ENCODE assay signal across 31 mouse cellular contexts in genomic region chr7:135614892-135615291, GRCm38 (mm10).
DNase-seq lines count a peak whose midpoint lies in the region; ATAC-seq and TF ChIP-seq lines count a peak whose summit lies in the region.
"Had no signal": no experiment of that assay in that cellular context is flagged by ENCODE, and none has a peak within 500 bp of the region (broad histone marks: within the 10 kb centered on the region; RNA-seq: fewer than 3 reads in every experiment).

No protein-coding gene starts in this region.

- no peak overlapping the region for H3K27ac ChIP-seq in forebrain, postnatal 0 days (ENCODE audit: low read depth, low read length)
- no peak overlapping the region for H3K27ac ChIP-seq in forebrain, embryonic 11.5 days (ENCODE audit: low read depth, low read length)
- H3K27ac ChIP-seq in layer of hippocampus, adult 2 months: peak overlapping the region; percentile 43; the same call in 1 of the 2 replicates
- H3K27ac ChIP-seq in hindbrain, embryonic 15.5 days (replicated peaks): peak overlapping the region; percentile 23
- H3K27ac ChIP-seq in midbrain, embryonic 16.5 days (ENCODE audit: low read length): peak overlapping the region; percentile 38
- H3K27ac ChIP-seq: forebrain, embryonic 15.5 days; kidney, postnatal 0 days; limb, embryonic 10.5 days; limb, embryonic 15.5 days; liver, embryonic 13.5 days had no signal

- H3K4me1 ChIP-seq in forebrain, postnatal 0 days (ENCODE audit: insufficient read depth): peaks cover 6% of the 10 kb centered on the region; the same call in 1 of the 2 replicates
- H3K4me1 ChIP-seq in forebrain, embryonic 11.5 days (replicated peaks; ENCODE audit: control insufficient read depth, insufficient read depth, low read length): peaks cover 5% of the 10 kb centered on the region; the same call in 1 of the 2 replicates
- H3K4me1 ChIP-seq in hindbrain, embryonic 15.5 days (replicated peaks): peaks cover 38% of the 10 kb centered on the region
- peaks cover 31% of the 10 kb centered on the region for H3K4me1 ChIP-seq in midbrain, embryonic 16.5 days (ENCODE audit: control insufficient read depth, insufficient read depth, low read length)
- H3K4me1 ChIP-seq: limb, embryonic 10.5 days had no signal

- H3K36me3 ChIP-seq in forebrain, postnatal 0 days (ENCODE audit: insufficient read depth): no peaks in the 10 kb centered on the region
- H3K36me3 ChIP-seq in forebrain, embryonic 11.5 days (ENCODE audit: control insufficient read depth, insufficient read depth, low read length): no peaks in the 10 kb centered on the region
- no peaks in the 10 kb centered on the region for H3K36me3 ChIP-seq in hindbrain, embryonic 15.5 days
- no peaks in the 10 kb centered on the region for H3K36me3 ChIP-seq in midbrain, embryonic 16.5 days (ENCODE audit: control insufficient read depth, insufficient read depth, low read length)
- H3K36me3 ChIP-seq: forebrain, embryonic 15.5 days; heart, embryonic 12.5 days; limb, embryonic 10.5 days; limb, embryonic 15.5 days; liver, embryonic 13.5 days had no signal

- no peak overlapping the region for H3K4me2 ChIP-seq in forebrain, postnatal 0 days (ENCODE audit: low read depth)
- no peak overlapping the region for H3K4me2 ChIP-seq in forebrain, embryonic 11.5 days (ENCODE audit: low read depth, low read length, severe bottlenecking)
- no peak overlapping the region for H3K4me2 ChIP-seq in hindbrain, embryonic 15.5 days
- no peak overlapping the region for H3K4me2 ChIP-seq in midbrain, embryonic 16.5 days (ENCODE audit: low read length)
- H3K4me2 ChIP-seq: forebrain, embryonic 15.5 days; heart, embryonic 12.5 days; limb, embryonic 15.5 days; liver, embryonic 13.5 days had no signal

- peak; percentile 42 for DNase-seq in forebrain, postnatal 0 days
- no peak for DNase-seq in forebrain, embryonic 11.5 days (ENCODE audit: low spot score)
- DNase-seq in layer of hippocampus, adult 2 months (ENCODE audit: low spot score in 2 of 2): no peak
- no peak for DNase-seq in layer of hippocampus, adult 9-10 months (ENCODE audit: low spot score)
- DNase-seq in adrenal gland, adult 2 months: no peak
- no peak for DNase-seq in adipocyte (ENCODE audit: low spot score)
- DNase-seq: adrenal gland, postnatal 36 days; cerebellum, adult 8-10 months; cerebellum, postnatal 25 days; gastrocnemius, postnatal 14 days; heart, adult 11 months; heart, postnatal 4 days; kidney, adult 18-20 months; kidney, postnatal 4 days; layer of hippocampus, adult 9-11 months; liver, embryonic 13.5 days; lung, adult 18-20 months; lung, postnatal 4 days; right cerebral cortex, adult 18-20 months; spleen, adult 18-20 months; thymus, postnatal 14 days had no signal

- 56% methylated on average over 8 of the region's 8 CpGs for WGBS in forebrain, postnatal 0 days
- 89% methylated on average over 8 of the region's 8 CpGs for WGBS in forebrain, embryonic 11.5 days
- 42% methylated on average over 8 of the region's 8 CpGs for WGBS in hindbrain, embryonic 15.5 days
- WGBS in midbrain, embryonic 16.5 days: 53% methylated on average over 8 of the region's 8 CpGs

- TF ChIP-seq CTCF in forebrain, postnatal 0 days (IDR thresholded peaks at IDR 0.05; ENCODE audit: low read depth): no peak
- TF ChIP-seq CTCF in layer of hippocampus, adult 2 months (conservative IDR thresholded peaks at IDR 0.05): no peak

- no peaks in the 10 kb centered on the region for H3K9me3 ChIP-seq in forebrain, postnatal 0 days (ENCODE audit: low read length)
- no peaks in the 10 kb centered on the region; the same call in 1 of the 2 replicates for H3K9me3 ChIP-seq in forebrain, embryonic 11.5 days (ENCODE audit: control insufficient read depth, low read length)
- H3K9me3 ChIP-seq in hindbrain, embryonic 15.5 days: no peaks in the 10 kb centered on the region
- no peaks in the 10 kb centered on the region for H3K9me3 ChIP-seq in midbrain, embryonic 16.5 days (replicated peaks; ENCODE audit: control insufficient read depth, low read length, poor library complexity, severe bottlenecking)
- H3K9me3 ChIP-seq: forebrain, embryonic 15.5 days; limb, embryonic 10.5 days; limb, embryonic 15.5 days; liver, embryonic 13.5 days had no signal

- H3K27me3 ChIP-seq in forebrain, postnatal 0 days (ENCODE audit: insufficient read depth, low read length): no peaks in the 10 kb centered on the region
- no peaks in the 10 kb centered on the region for H3K27me3 ChIP-seq in forebrain, embryonic 11.5 days (ENCODE audit: control insufficient read depth, insufficient read depth, low read length)
- no peaks in the 10 kb centered on the region for H3K27me3 ChIP-seq in hindbrain, embryonic 15.5 days
- no peaks in the 10 kb centered on the region for H3K27me3 ChIP-seq in midbrain, embryonic 16.5 days (ENCODE audit: control insufficient read depth, insufficient read depth, low read depth, low read length)
- H3K27me3 ChIP-seq: forebrain, embryonic 15.5 days; limb, embryonic 15.5 days; liver, embryonic 13.5 days; megakaryocyte, embryonic 14.5 days; Patski had no signal

- no peak overlapping the region for H3K4me3 ChIP-seq in forebrain, postnatal 0 days (ENCODE audit: low read depth, low read length)
- H3K4me3 ChIP-seq in forebrain, embryonic 11.5 days (ENCODE audit: low read depth, low read length): no peak overlapping the region
- no peak overlapping the region for H3K4me3 ChIP-seq in layer of hippocampus, adult 2 months
- H3K4me3 ChIP-seq in hindbrain, embryonic 15.5 days: no peak overlapping the region
- H3K4me3 ChIP-seq in midbrain, embryonic 16.5 days (ENCODE audit: low read depth, low read length): no peak overlapping the region
- H3K4me3 ChIP-seq: forebrain, embryonic 15.5 days; heart, embryonic 12.5 days; limb, embryonic 10.5 days; limb, embryonic 15.5 days; liver, embryonic 13.5 days; megakaryocyte, embryonic 14.5 days had no signal

- ATAC-seq in forebrain, postnatal 0 days: peak; percentile 64
- no peak for ATAC-seq in forebrain, embryonic 11.5 days (replicated peaks; ENCODE audit: low FRiP score)
- no peak for ATAC-seq in hindbrain, embryonic 15.5 days (ENCODE audit: low FRiP score, low read depth)
- peak; percentile 36 for ATAC-seq in midbrain, embryonic 16.5 days
- ATAC-seq: forebrain, embryonic 15.5 days; lung, postnatal 0 days; Patski had no signal

- H3K9ac ChIP-seq in forebrain, postnatal 0 days: no peak overlapping the region
- H3K9ac ChIP-seq in forebrain, embryonic 11.5 days (ENCODE audit: low read length): no peak overlapping the region
- H3K9ac ChIP-seq in hindbrain, embryonic 15.5 days: no peak overlapping the region
- no peak overlapping the region for H3K9ac ChIP-seq in midbrain, embryonic 16.5 days (ENCODE audit: low read depth, low read length)
- H3K9ac ChIP-seq: forebrain, embryonic 15.5 days; heart, embryonic 12.5 days; limb, embryonic 15.5 days; liver, embryonic 13.5 days had no signal

Comparison
In these comparisons a context has a peak if more than half of its experiments do, and no peak if none do; other contexts are left out.
1. ATAC-seq: peak in forebrain, postnatal 0 days (single experiment) and midbrain, embryonic 16.5 days (single experiment); none in forebrain, embryonic 11.5 days (single experiment) and hindbrain, embryonic 15.5 days (single experiment).
2. H3K27ac ChIP-seq: peak in layer of hippocampus, adult 2 months (single experiment), hindbrain, embryonic 15.5 days (single experiment) and midbrain, embryonic 16.5 days (single experiment); none in forebrain, postnatal 0 days (single experiment) and forebrain, embryonic 11.5 days (single experiment).